Mouse (Mus musculus): Measurements from ENCODE around the gene Serpina3f.

Gene Serpina3f

GRCm38 (mm10) chr12:104248231-104248630 is 33.9 kb downstream of the Serpina3f start:
- 0 out of 2 replicates have a peak, but pooled peaks have one; percentile 65 for ATAC-seq (ENCODE audit: low TSS enrichment)

- ATAC-seq (ENCODE audit: low TSS enrichment): no peak
These were observed 46.7 kb downstream of the Serpina3f start for GRCm38 (mm10) chr12:104261041-104261440.

- no peak for ATAC-seq (ENCODE audit: low TSS enrichment)
These were observed 48.5 kb downstream of the Serpina3f start, which contains the start of gene Serpina3i for GRCm38 (mm10) chr12:104262863-104263262. Gene Serpina3i (plus strand): TSS chr12:104263122.

GRCm38 (mm10) chr12:104266374-104266773 is 52.0 kb downstream of the Serpina3f start:
- no peak for ATAC-seq (ENCODE audit: low TSS enrichment)
